Mouse (Mus musculus) olfactory bulb, adult 2 months (tissue): ENCODE data around the gene Rhof. TPM values are rescaled to one million over a fixed set of nuclear protein-coding genes. Genes with fewer than 3 reads are reported as not detected.

Source experiments
- H3K27ac ChIP-seq: fragments of 200-500 bp; 2 replicates; pipeline ENCODE4 v1.5.1; 2012; ENCODE audit warnings: low read depth, low read length; ENCODE audit not compliant: insufficient read depth
- H3K4me1 ChIP-seq: fragments of 200-500 bp; 2 replicates; pipeline ENCODE4 v1.6.1; 2012; ENCODE audit warnings: low read length; ENCODE audit not compliant: control insufficient read depth, insufficient read depth
- H3K4me3 ChIP-seq: fragments of 200-500 bp; 2 replicates; pipeline ENCODE4 v1.5.1; 2012; ENCODE audit warnings: mild to moderate bottlenecking, low read depth, low read length, moderate library complexity; ENCODE audit not compliant: insufficient read depth
- CTCF ChIP-seq: fragments of 200-500 bp; IDR thresholded peaks from 2 replicates; pipeline ENCODE4 v1.5.1; 2012; ENCODE audit warnings: low read depth, mild to moderate bottlenecking, low read length, moderate library complexity; ENCODE audit not compliant: insufficient read depth
- POLR2A ChIP-seq: fragments of 200-500 bp; IDR thresholded peaks from 2 replicates; pipeline ENCODE4 v1.6.1; 2012; ENCODE audit warnings: mild to moderate bottlenecking, low read depth, low read length, moderate library complexity; ENCODE audit not compliant: insufficient read depth
- WGBS: fragments of 180-500 bp; shearing (Covaris S2); methylation state at CpG from one replicate; pipeline ENCODE4 v1.1.7; 2018; 5-methylcytosine and 5-hydroxymethylcytosine counted together
- polyA plus RNA-seq: library from polyadenylated mRNA; stranded (reverse); fragments of >200 nt; gene quantifications from 2 replicates; pipeline ENCODE4 v1.2.4, GENCODE M21; 2012; ENCODE audit warnings: low replicate concordance; ENCODE audit not compliant: missing spikeins, insufficient read depth, insufficient read length

Rhof gene
- polyA plus RNA-seq, 1 experiment: not detected

GRCm38 (mm10) chr5:123138230-123138911 lies 5.9 kb upstream of the Rhof start:
- H3K4me3 ChIP-seq: peak overlapping the region; percentile 61
- H3K4me1 ChIP-seq: peaks cover 51% of the 10 kb centered on the region
- TF ChIP-seq POLR2A (0 out of 2 replicates have a peak, but pooled peaks have one; percentile 20), CTCF (no peak)
- peak overlapping the region; percentile 100 for H3K27ac ChIP-seq
- 1% methylated on average over 40 of the region's 40 CpGs for WGBS

GRCm38 (mm10) chr5:123137910-123138229 lies 5.4 kb upstream of the Rhof start:
- TF ChIP-seq CTCF (no peak), POLR2A (no peak)
- Histone ChIP-seq H3K4me1 (peaks cover 54% of the 10 kb centered on the region), H3K4me3 (peak overlapping the region; percentile 61), H3K27ac (peak overlapping the region; percentile 84)
- WGBS: 4% methylated on average over 6 of the region's 6 CpGs

- WGBS: 2% methylated on average over 20 of the region's 20 CpGs
- Histone ChIP-seq H3K27ac (peak overlapping the region; percentile 84), H3K4me3 (peak overlapping the region; percentile 61), H3K4me1 (peaks cover 60% of the 10 kb centered on the region)
- TF ChIP-seq CTCF (no peak), POLR2A (no peak)
Observed at GRCm38 (mm10) chr5:123137044-123137909, 4.8 kb upstream of the Rhof start.

- H3K27ac ChIP-seq: peak overlapping the region; percentile 84
- H3K4me1 ChIP-seq: peaks cover 67% of the 10 kb centered on the region
- TF ChIP-seq POLR2A (no peak), CTCF (no peak)
- H3K4me3 ChIP-seq: peak overlapping the region; percentile 61
- 2% methylated on average over 13 of the region's 13 CpGs for WGBS
Observed at GRCm38 (mm10) chr5:123136361-123137043, 4.0 kb upstream of the Rhof start.

GRCm38 (mm10) chr5:123135471-123136360 lies 3.2 kb upstream of the Rhof start:
- peak overlapping the region; percentile 61 for H3K4me3 ChIP-seq
- no peak for TF ChIP-seq CTCF
- TF ChIP-seq POLR2A: no peak
- peak overlapping the region; percentile 84 for H3K27ac ChIP-seq
- WGBS: 4% methylated on average over 30 of the region's 30 CpGs
- peaks cover 74% of the 10 kb centered on the region for H3K4me1 ChIP-seq

GRCm38 (mm10) chr5:123134875-123135382 lies 2.4 kb upstream of the Rhof start:
- TF ChIP-seq POLR2A (no peak), CTCF (no peak)
- 22% methylated on average over 8 of the region's 8 CpGs for WGBS
- Histone ChIP-seq H3K27ac (peak overlapping the region; percentile 84), H3K4me1 (peaks cover 75% of the 10 kb centered on the region), H3K4me3 (peak overlapping the region; percentile 61)

GRCm38 (mm10) chr5:123134186-123134874 lies 1.8 kb upstream of the Rhof start:
- WGBS: 9% methylated on average over 13 of the region's 13 CpGs
- Histone ChIP-seq H3K4me3 (no peak overlapping the region), H3K4me1 (peaks cover 76% of the 10 kb centered on the region), H3K27ac (peak overlapping the region; percentile 84)
- TF ChIP-seq CTCF: no peak
- TF ChIP-seq POLR2A: no peak

GRCm38 (mm10) chr5:123133784-123134143 lies 1.3 kb upstream of the Rhof start:
- Histone ChIP-seq H3K27ac (peak overlapping the region; percentile 76), H3K4me3 (peak overlapping the region; percentile 4; the same call in 1 of the 2 replicates), H3K4me1 (peaks cover 76% of the 10 kb centered on the region)
- TF ChIP-seq CTCF (no peak), POLR2A (no peak)
- WGBS: 8% methylated on average over 7 of the region's 7 CpGs
